Mouse (Mus musculus): ENCODE data around the gene Mrps11. TPM values are rescaled to one million over a fixed set of nuclear protein-coding genes. Genes with fewer than 3 reads are reported as not detected.

Mrps11 gene
- polyA plus RNA-seq (2014; fragmentation: Nextera tagmentation; extraction: Ambion mirVana): 71.7 and 73.6 TPM in 2 replicates

DNA sequence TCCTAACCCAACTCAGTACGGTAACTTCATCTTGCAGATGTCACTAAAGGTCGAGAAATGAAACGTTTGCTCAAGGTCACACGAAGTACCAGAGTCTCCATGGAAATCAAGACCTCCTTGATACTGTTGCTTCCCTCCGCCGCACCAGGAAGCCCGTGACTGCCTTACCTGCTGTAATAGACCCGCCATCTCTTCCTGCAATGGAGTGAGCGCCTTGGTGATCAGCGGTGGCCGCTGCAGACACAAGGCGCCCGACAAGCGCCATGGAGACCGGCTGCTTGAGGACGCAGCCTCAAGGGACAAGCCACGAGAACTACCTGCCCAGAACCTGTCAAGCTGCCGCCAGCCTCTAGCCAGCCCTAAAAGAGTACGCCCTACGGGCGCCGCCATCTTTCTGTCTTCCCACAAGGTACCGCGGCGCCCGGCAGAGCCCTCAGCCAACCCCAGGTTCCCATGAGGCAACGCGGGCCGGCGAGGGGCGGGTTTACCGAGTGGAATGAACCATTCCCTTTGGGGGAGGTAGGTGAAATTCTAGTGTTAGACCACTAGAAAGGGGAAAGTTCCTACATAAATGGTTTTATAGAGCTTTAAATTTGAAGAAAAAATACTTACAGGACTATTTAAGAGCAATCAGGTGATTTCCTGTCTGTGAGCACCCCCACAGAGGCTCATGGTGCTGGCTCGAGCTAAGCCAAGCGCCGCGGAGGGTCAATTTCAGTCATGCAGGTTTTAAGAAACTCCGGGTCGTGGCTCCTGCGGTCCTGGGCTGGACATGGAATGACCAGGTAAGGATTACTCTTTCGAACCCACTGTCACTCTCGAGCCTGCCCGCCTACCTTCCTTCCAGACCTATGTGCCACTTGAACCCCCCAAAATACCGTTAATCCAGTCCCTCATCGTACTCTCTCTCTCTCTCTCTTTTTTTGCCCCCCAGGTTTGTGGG lies at the start of gene Mrps11, which contains the start of gene Mrpl46:
Mrps11 (plus strand) TSS at position 481 of the 943 bp plus-strand sequence.
Mrpl46 (minus strand) TSS at position 893 of the 943 bp plus-strand sequence.
- H3K4me2 ChIP-seq (ENCODE audit: low read length): peak within 1 kb of the TSS; percentile 94
- peak; percentile 91 for DNase-seq (ENCODE audit: low spot score)
- H3K4me3 ChIP-seq (ENCODE audit: low read depth, low read length): peak within 1 kb of the TSS; percentile 99
- peaks cover 14% of the 10 kb centered on the region for H3K4me1 ChIP-seq (replicated peaks; ENCODE audit: control insufficient read depth, insufficient read depth, low read length)
- H3K36me3 ChIP-seq (ENCODE audit: control insufficient read depth, insufficient read depth, low read length): peaks cover 39% of the 10 kb centered on the region
- WGBS: under 1% methylated on average over 44 of the region's 44 CpGs
- no peaks in the 10 kb centered on the region for H3K9me3 ChIP-seq (ENCODE audit: control insufficient read depth, low read length)
- ATAC-seq (replicated peaks; ENCODE audit: low FRiP score, low TSS enrichment, low read depth): peak; percentile 97
- peak within 1 kb of the TSS; percentile 54 for H3K27ac ChIP-seq (ENCODE audit: low read depth)
- peak within 1 kb of the TSS; percentile 84 for H3K9ac ChIP-seq (ENCODE audit: low read length)
- no peaks in the 10 kb centered on the region for H3K27me3 ChIP-seq (replicated peaks; ENCODE audit: control insufficient read depth, insufficient read depth, low read length)

DNA sequence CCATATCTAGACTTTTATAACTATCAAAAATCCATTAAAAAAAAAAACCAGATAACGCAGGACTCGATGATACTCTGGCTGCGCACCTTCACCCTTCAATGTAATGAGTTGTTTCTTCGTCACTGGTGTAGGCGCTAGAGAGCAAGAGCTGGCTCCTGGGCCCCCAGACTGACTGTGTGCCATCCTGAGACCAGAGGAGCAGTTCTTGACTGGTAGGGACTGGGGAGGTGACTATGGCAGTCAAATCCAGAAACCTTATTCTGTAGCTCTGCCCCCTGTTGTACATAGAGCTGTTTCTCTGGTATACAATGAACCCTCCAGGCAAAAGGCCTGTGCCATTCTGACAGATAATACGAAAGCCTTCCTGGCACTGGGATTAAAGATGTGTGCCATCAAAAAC lies 45.7 kb upstream of the Mrps11 start:
- DNase-seq (ENCODE audit: low spot score) (no peak), ATAC-seq (replicated peaks; ENCODE audit: low FRiP score, low TSS enrichment, low read depth) (no peak)
- Histone ChIP-seq H3K4me2 (ENCODE audit: low read length) (no peak overlapping the region), H3K4me1 (replicated peaks; ENCODE audit: control insufficient read depth, insufficient read depth, low read length) (no peaks in the 10 kb centered on the region), H3K27me3 (replicated peaks; ENCODE audit: control insufficient read depth, insufficient read depth, low read length) (no peaks in the 10 kb centered on the region), H3K9ac (ENCODE audit: low read length) (no peak overlapping the region), H3K9me3 (ENCODE audit: control insufficient read depth, low read length) (no peaks in the 10 kb centered on the region), H3K36me3 (ENCODE audit: control insufficient read depth, insufficient read depth, low read length) (no peaks in the 10 kb centered on the region), H3K4me3 (ENCODE audit: low read depth, low read length) (no peak overlapping the region), H3K27ac (ENCODE audit: low read depth) (no peak overlapping the region)
- WGBS: 94% methylated on average over 6 of the region's 6 CpGs

DNA sequence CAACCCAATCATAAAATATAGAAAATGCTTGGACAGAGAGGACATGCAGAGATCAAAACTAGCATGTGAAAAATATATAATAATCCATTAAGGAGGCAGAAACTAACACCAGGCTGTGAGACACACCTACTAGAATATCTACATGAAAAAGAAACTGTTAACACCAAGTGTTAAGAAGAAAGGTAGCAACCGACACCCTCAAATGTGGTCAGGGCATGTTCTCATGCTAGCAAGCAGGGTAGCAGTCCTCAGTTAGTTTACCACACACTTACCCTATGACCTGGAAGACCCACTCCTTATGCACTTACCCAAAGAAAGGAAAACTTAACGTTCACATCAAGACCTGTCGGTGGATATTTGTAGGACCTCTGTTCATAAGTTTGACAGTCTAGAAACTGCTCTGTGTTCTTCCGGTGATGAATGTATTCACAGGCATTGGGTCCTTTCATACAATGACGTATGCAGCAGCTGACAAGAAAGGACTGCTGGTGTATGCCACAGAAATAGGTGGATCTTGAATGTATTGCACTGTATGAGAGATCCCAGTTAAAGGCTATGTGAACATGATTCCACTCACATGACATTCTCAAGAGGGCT lies 45.2 kb upstream of the Mrps11 start, which contains the start of gene Ntrk3:
Ntrk3 (minus strand) TSS at position 399 of the 597 bp plus-strand sequence.
- H3K27ac ChIP-seq (ENCODE audit: low read depth): no peak within 1 kb of the TSS
- no peak within 1 kb of the TSS for H3K4me2 ChIP-seq (ENCODE audit: low read length)
- no peak for ATAC-seq (replicated peaks; ENCODE audit: low FRiP score, low TSS enrichment, low read depth)
- peak; percentile 12 for DNase-seq (ENCODE audit: low spot score)
- no peaks in the 10 kb centered on the region for H3K4me1 ChIP-seq (replicated peaks; ENCODE audit: control insufficient read depth, insufficient read depth, low read length)
- no peaks in the 10 kb centered on the region for H3K27me3 ChIP-seq (replicated peaks; ENCODE audit: control insufficient read depth, insufficient read depth, low read length)
- no peaks in the 10 kb centered on the region for H3K36me3 ChIP-seq (ENCODE audit: control insufficient read depth, insufficient read depth, low read length)
- H3K9me3 ChIP-seq (ENCODE audit: control insufficient read depth, low read length): no peaks in the 10 kb centered on the region
- H3K9ac ChIP-seq (ENCODE audit: low read length): no peak within 1 kb of the TSS
- no peak within 1 kb of the TSS for H3K4me3 ChIP-seq (ENCODE audit: low read depth, low read length)
- WGBS: 84% methylated on average over 5 of the region's 5 CpGs

DNA sequence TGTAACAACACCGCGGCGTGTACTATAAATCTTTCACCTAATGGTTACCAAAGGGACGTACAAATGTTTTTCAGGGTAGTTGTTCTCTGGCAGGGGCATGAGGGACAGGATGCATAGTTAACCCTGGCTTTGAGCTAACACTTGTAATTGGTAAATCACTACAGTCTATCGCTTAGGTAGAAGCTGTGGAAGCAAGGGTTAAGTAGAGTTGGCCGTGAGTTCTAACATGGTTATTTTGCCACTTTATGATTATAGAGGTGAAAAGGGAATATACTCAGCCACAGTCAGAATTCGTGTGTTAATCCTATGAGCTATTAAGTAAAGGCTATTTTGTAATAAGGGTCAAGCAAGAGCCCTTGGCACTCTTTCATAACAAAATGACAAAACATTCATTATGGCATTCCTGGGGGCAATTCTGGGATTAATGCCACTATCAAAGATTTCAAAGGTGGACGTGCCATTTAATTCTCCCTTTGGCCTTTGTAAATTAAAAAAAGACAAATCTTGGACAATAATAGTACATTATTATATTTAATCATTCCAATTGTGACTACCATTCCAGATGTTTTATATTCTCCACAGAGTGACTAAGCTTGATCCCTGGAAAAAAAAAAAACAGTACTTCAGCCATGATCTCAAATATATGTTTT lies 43.4 kb upstream of the Mrps11 start:
- H3K36me3 ChIP-seq (ENCODE audit: control insufficient read depth, insufficient read depth, low read length): no peaks in the 10 kb centered on the region
- H3K9me3 ChIP-seq (ENCODE audit: control insufficient read depth, low read length): no peaks in the 10 kb centered on the region
- no peak overlapping the region for H3K4me2 ChIP-seq (ENCODE audit: low read length)
- 80% methylated on average over 8 of the region's 8 CpGs for WGBS
- no peak overlapping the region for H3K4me3 ChIP-seq (ENCODE audit: low read depth, low read length)
- DNase-seq (ENCODE audit: low spot score) (no peak), ATAC-seq (replicated peaks; ENCODE audit: low FRiP score, low TSS enrichment, low read depth) (no peak)
- no peaks in the 10 kb centered on the region for H3K4me1 ChIP-seq (replicated peaks; ENCODE audit: control insufficient read depth, insufficient read depth, low read length)
- no peak overlapping the region for H3K27ac ChIP-seq (ENCODE audit: low read depth)
- no peak overlapping the region for H3K9ac ChIP-seq (ENCODE audit: low read length)
- H3K27me3 ChIP-seq (replicated peaks; ENCODE audit: control insufficient read depth, insufficient read depth, low read length): no peaks in the 10 kb centered on the region

- Histone ChIP-seq H3K4me2 (ENCODE audit: low read length) (no peak overlapping the region), H3K4me1 (replicated peaks; ENCODE audit: control insufficient read depth, insufficient read depth, low read length) (no peaks in the 10 kb centered on the region), H3K27ac (ENCODE audit: low read depth) (no peak overlapping the region), H3K9me3 (ENCODE audit: control insufficient read depth, low read length) (no peaks in the 10 kb centered on the region), H3K36me3 (ENCODE audit: control insufficient read depth, insufficient read depth, low read length) (no peaks in the 10 kb centered on the region), H3K9ac (ENCODE audit: low read length) (no peak overlapping the region), H3K27me3 (replicated peaks; ENCODE audit: control insufficient read depth, insufficient read depth, low read length) (no peaks in the 10 kb centered on the region), H3K4me3 (ENCODE audit: low read depth, low read length) (no peak overlapping the region)
- WGBS: 59% methylated on average over 5 of the region's 5 CpGs
- no peak for ATAC-seq (replicated peaks; ENCODE audit: low FRiP score, low TSS enrichment, low read depth)
- DNase-seq (ENCODE audit: low spot score): peak; percentile 45
These were observed 39.1 kb upstream of the Mrps11 start for GRCm38 (mm10) chr7:78743731-78744385.

GRCm38 (mm10) chr7:78752961-78753360 lies 30.0 kb upstream of the Mrps11 start:
- WGBS: 87% methylated on average over 4 of the region's 4 CpGs
- DNase-seq (ENCODE audit: low spot score): no peak

DNA sequence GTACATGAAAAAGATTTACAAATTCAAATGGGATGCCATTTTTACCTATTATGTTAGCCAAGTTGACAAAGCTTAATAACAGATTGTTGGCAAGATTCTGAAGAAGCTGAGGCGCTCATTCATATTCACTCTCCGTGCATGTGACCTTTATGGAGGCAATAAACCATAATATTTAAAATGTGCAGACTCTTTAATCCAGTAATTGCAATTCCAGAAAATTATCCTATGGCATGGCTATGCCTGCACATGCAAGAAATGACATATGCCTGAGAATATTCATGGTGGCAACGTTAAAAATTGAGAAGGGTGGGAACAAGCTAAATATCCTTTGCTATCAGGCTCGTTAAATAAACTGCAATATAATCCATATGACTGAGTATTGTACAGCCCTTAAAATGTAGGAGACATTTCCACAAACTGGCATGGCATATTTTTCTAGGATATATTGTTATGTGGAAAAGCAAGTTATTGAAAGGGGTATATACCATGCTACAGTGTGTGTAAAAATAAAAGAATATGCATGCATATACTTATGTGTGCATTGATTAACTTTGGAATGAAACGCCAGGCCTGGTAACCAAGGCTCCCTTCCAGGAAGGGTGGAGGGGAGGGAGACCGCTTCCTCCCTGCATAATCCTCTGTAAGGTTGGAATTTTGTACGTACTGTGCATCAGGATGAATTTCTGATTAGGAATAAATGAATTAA lies 29.0 kb upstream of the Mrps11 start:
- Histone ChIP-seq H3K4me3 (ENCODE audit: low read depth, low read length) (no peak overlapping the region), H3K36me3 (ENCODE audit: control insufficient read depth, insufficient read depth, low read length) (no peaks in the 10 kb centered on the region), H3K27ac (ENCODE audit: low read depth) (no peak overlapping the region), H3K9ac (ENCODE audit: low read length) (no peak overlapping the region), H3K4me2 (ENCODE audit: low read length) (no peak overlapping the region), H3K4me1 (replicated peaks; ENCODE audit: control insufficient read depth, insufficient read depth, low read length) (no peaks in the 10 kb centered on the region), H3K27me3 (replicated peaks; ENCODE audit: control insufficient read depth, insufficient read depth, low read length) (no peaks in the 10 kb centered on the region), H3K9me3 (ENCODE audit: control insufficient read depth, low read length) (no peaks in the 10 kb centered on the region)
- WGBS: 85% methylated on average over 7 of the region's 7 CpGs
- DNase-seq (ENCODE audit: low spot score) (no peak), ATAC-seq (replicated peaks; ENCODE audit: low FRiP score, low TSS enrichment, low read depth) (no peak)

More at GRCm38 (mm10) chr7:78752961-78753360, 30.0 kb upstream of the Mrps11 start:
- no peak overlapping the region for H3K9ac ChIP-seq (ENCODE audit: low read length)
- no peak overlapping the region for H3K4me3 ChIP-seq (ENCODE audit: low read depth, low read length)
- ATAC-seq (replicated peaks; ENCODE audit: low FRiP score, low TSS enrichment, low read depth): no peak
- H3K4me1 ChIP-seq (replicated peaks; ENCODE audit: control insufficient read depth, insufficient read depth, low read length): no peaks in the 10 kb centered on the region
- no peaks in the 10 kb centered on the region for H3K36me3 ChIP-seq (ENCODE audit: control insufficient read depth, insufficient read depth, low read length)
- H3K27ac ChIP-seq (ENCODE audit: low read depth): no peak overlapping the region
- H3K27me3 ChIP-seq (replicated peaks; ENCODE audit: control insufficient read depth, insufficient read depth, low read length): no peaks in the 10 kb centered on the region
- no peaks in the 10 kb centered on the region for H3K9me3 ChIP-seq (ENCODE audit: control insufficient read depth, low read length)
- no peak overlapping the region for H3K4me2 ChIP-seq (ENCODE audit: low read length)

All from intestine, embryonic 14.5 days (tissue).